Comparison of ENCODE assay signal across 10 mouse cellular contexts in genomic region chr7:49055273-49055672, GRCm38 (mm10).
DNase-seq lines count a peak whose midpoint lies in the region; ATAC-seq and TF ChIP-seq lines count a peak whose summit lies in the region.
"Had no signal": no experiment of that assay in that cellular context is flagged by ENCODE, and none has a peak within 500 bp of the region (broad histone marks: within the 10 kb centered on the region; RNA-seq: fewer than 3 reads in every experiment).

No protein-coding gene starts in this region.

- ATAC-seq in forebrain, embryonic 16.5 days: peak; percentile 58
- ATAC-seq in hindbrain, embryonic 16.5 days: peak; percentile 73
- ATAC-seq: lung, postnatal 0 days had no signal

- H3K4me3 ChIP-seq in forebrain, embryonic 16.5 days (replicated peaks; ENCODE audit: low read length): no peak overlapping the region
- no peak overlapping the region for H3K4me3 ChIP-seq in hindbrain, embryonic 16.5 days (ENCODE audit: low read length)
- no peak overlapping the region for H3K4me3 ChIP-seq in thymus, adult 2 months (ENCODE audit: control insufficient read depth, insufficient read depth, low read length)
- no peak overlapping the region for H3K4me3 ChIP-seq in limb, embryonic 10.5 days
- H3K4me3 ChIP-seq: limb, embryonic 12.5 days had no signal

- no peaks in the 10 kb centered on the region for H3K27me3 ChIP-seq in forebrain, embryonic 16.5 days (replicated peaks; ENCODE audit: control insufficient read depth, insufficient read depth, low read length)
- H3K27me3 ChIP-seq in hindbrain, embryonic 16.5 days (replicated peaks; ENCODE audit: control insufficient read depth, insufficient read depth, low read length): no peaks in the 10 kb centered on the region
- H3K27me3 ChIP-seq in thymus, adult 2 months (ENCODE audit: control insufficient read depth, insufficient read depth, low read length): no peaks in the 10 kb centered on the region
- no peaks in the 10 kb centered on the region for H3K27me3 ChIP-seq in limb, embryonic 10.5 days (ENCODE audit: low read depth, poor library complexity, severe bottlenecking)
- H3K27me3 ChIP-seq: limb, embryonic 12.5 days had no signal

- 55% methylated on average over 10 of the region's 10 CpGs for WGBS in forebrain, embryonic 16.5 days
- WGBS in hindbrain, embryonic 16.5 days: 45% methylated on average over 10 of the region's 10 CpGs
- 93% methylated on average over 10 of the region's 10 CpGs for WGBS in thymus, adult 2 months
- 91% methylated on average over 10 of the region's 10 CpGs for WGBS in limb, embryonic 10.5 days

- no peak overlapping the region for H3K27ac ChIP-seq in forebrain, embryonic 16.5 days (ENCODE audit: low read length)
- no peak overlapping the region for H3K27ac ChIP-seq in hindbrain, embryonic 16.5 days (ENCODE audit: low read depth, low read length)
- H3K27ac ChIP-seq in thymus, adult 2 months (ENCODE audit: control insufficient read depth, insufficient read depth, low read length): no peak overlapping the region
- no peak overlapping the region for H3K27ac ChIP-seq in limb, embryonic 10.5 days
- H3K27ac ChIP-seq: limb, embryonic 12.5 days had no signal

- no peak for TF ChIP-seq CTCF in thymus, adult 2 months (IDR thresholded peaks at IDR 0.05; ENCODE audit: borderline replicate concordance, control insufficient read depth, extremely low read depth, insufficient read depth, low read length, poor library complexity)

- H3K36me3 ChIP-seq in forebrain, embryonic 16.5 days (ENCODE audit: control insufficient read depth, insufficient read depth): no peaks in the 10 kb centered on the region
- no peaks in the 10 kb centered on the region for H3K36me3 ChIP-seq in hindbrain, embryonic 16.5 days (ENCODE audit: control insufficient read depth, insufficient read depth, low read length)
- H3K36me3 ChIP-seq in thymus, adult 2 months (ENCODE audit: control insufficient read depth, insufficient read depth, low read length): no peaks in the 10 kb centered on the region
- no peaks in the 10 kb centered on the region for H3K36me3 ChIP-seq in limb, embryonic 10.5 days
- H3K36me3 ChIP-seq: limb, embryonic 12.5 days had no signal

- intact Hi-C loops in left cerebral cortex, postnatal 4 days (cut with DNase I): no loop called here

- H3K9me3 ChIP-seq in forebrain, embryonic 16.5 days (ENCODE audit: control insufficient read depth, low read length): no peaks in the 10 kb centered on the region
- H3K9me3 ChIP-seq in hindbrain, embryonic 16.5 days (ENCODE audit: control insufficient read depth, low read length): no peaks in the 10 kb centered on the region
- H3K9me3 ChIP-seq in limb, embryonic 10.5 days (replicated peaks): no peaks in the 10 kb centered on the region
- H3K9me3 ChIP-seq: limb, embryonic 12.5 days had no signal

- peak; percentile 93 for DNase-seq in left cerebral cortex, postnatal 4 days
- no peak for DNase-seq in left cerebral cortex, adult 11 months (ENCODE audit: low spot score)
- DNase-seq in cerebellum, adult 18-20 months: peak; percentile 35 to 39
- DNase-seq in lung, postnatal 14 days: no peak
- DNase-seq in thymus, adult 2 months: no peak
- DNase-seq in limb, embryonic 10.5 days (ENCODE audit: low spot score): no peak

- no peak overlapping the region for H3K9ac ChIP-seq in forebrain, embryonic 16.5 days (replicated peaks; ENCODE audit: low read depth, low read length)
- no peak overlapping the region for H3K9ac ChIP-seq in hindbrain, embryonic 16.5 days (ENCODE audit: low read depth, low read length)
- H3K9ac ChIP-seq: limb, embryonic 12.5 days had no signal

- H3K4me1 ChIP-seq in forebrain, embryonic 16.5 days (replicated peaks; ENCODE audit: control insufficient read depth, insufficient read depth, low read length): peaks cover 5% of the 10 kb centered on the region
- peaks cover 11% of the 10 kb centered on the region for H3K4me1 ChIP-seq in hindbrain, embryonic 16.5 days (ENCODE audit: control insufficient read depth, insufficient read depth, low read depth, low read length)
- no peaks in the 10 kb centered on the region; the same call in 1 of the 2 replicates for H3K4me1 ChIP-seq in thymus, adult 2 months (replicated peaks; ENCODE audit: control insufficient read depth, insufficient read depth, low read length)
- H3K4me1 ChIP-seq in limb, embryonic 10.5 days: peaks cover 11% of the 10 kb centered on the region; the same call in 1 of the 2 replicates

- no peak for TF ChIP-seq POLR2A in thymus, adult 2 months (IDR thresholded peaks at IDR 0.05; ENCODE audit: control insufficient read depth, extremely low read depth, insufficient read depth, low read length, poor library complexity)

- no peak overlapping the region for H3K4me2 ChIP-seq in forebrain, embryonic 16.5 days (ENCODE audit: low read length)
- no peak overlapping the region for H3K4me2 ChIP-seq in hindbrain, embryonic 16.5 days (ENCODE audit: low read length)
- H3K4me2 ChIP-seq: limb, embryonic 12.5 days had no signal

Comparison
In these comparisons a context has a peak if more than half of its experiments do, and no peak if none do; other contexts are left out.
1. DNase-seq: peak in left cerebral cortex, postnatal 4 days (single experiment) and cerebellum, adult 18-20 months (2 of 2); none in left cerebral cortex, adult 11 months (single experiment), lung, postnatal 14 days (single experiment), thymus, adult 2 months (single experiment) and limb, embryonic 10.5 days (single experiment).